Mouse (Mus musculus) lung, postnatal 0 days (tissue): ENCODE data around the gene Emc10. TPM values are rescaled to one million over a fixed set of nuclear protein-coding genes. Genes with fewer than 3 reads are reported as not detected.

Source experiments
- ATAC-seq: fragments of 200-750 bp; cut with Nextera tagmentation; 2 replicates; pipeline ENCODE4 v1.8.0; 2017; ENCODE audit warnings: moderate library complexity
- DNase-seq: peaks from one replicate; pipeline ENCODE4 v3.0.0-alpha.2; 2016; ENCODE audit warnings: low spot score
- H3K27ac ChIP-seq: fragments of 300-500 bp; sonication (generic); 2 replicates; pipeline ENCODE4 v1.5.1; 2014; ENCODE audit warnings: antibody characterized with exemption, mild to moderate bottlenecking, low read length, mixed read lengths
- H3K27me3 ChIP-seq: fragments of 300-500 bp; sonication (generic); replicated peaks from 2 replicates; pipeline ENCODE4 v1.6.1; 2014; ENCODE audit warnings: low read length, mixed read lengths; ENCODE audit not compliant: insufficient read depth
- H3K36me3 ChIP-seq: fragments of 300-500 bp; sonication (generic); 2 replicates; pipeline ENCODE4 v1.6.1; 2014; ENCODE audit warnings: low read length, mixed read lengths; ENCODE audit not compliant: insufficient read depth
- H3K4me1 ChIP-seq: fragments of 300-500 bp; sonication (generic); 2 replicates; pipeline ENCODE4 v1.6.1; 2014; ENCODE audit warnings: antibody characterized with exemption, low read depth, low read length, mixed read lengths; ENCODE audit not compliant: insufficient read depth
- H3K4me2 ChIP-seq: fragments of 300-500 bp; sonication (generic); replicated peaks from 2 replicates; pipeline ENCODE4 v1.6.1; 2014; ENCODE audit warnings: low read depth, mild to moderate bottlenecking, low read length, moderate library complexity, mixed read lengths
- H3K4me3 ChIP-seq: fragments of 300-500 bp; sonication (generic); 2 replicates; pipeline ENCODE4 v1.5.1; 2014; ENCODE audit warnings: low read depth, low read length
- H3K9ac ChIP-seq: fragments of 300-500 bp; sonication (generic); replicated peaks from 2 replicates; pipeline ENCODE4 v1.6.1; 2014; ENCODE audit warnings: low read depth, mild to moderate bottlenecking
- H3K9me3 ChIP-seq: fragments of 300-500 bp; sonication (generic); 2 replicates; pipeline ENCODE4 v1.6.1; 2016; ENCODE audit warnings: low read length, mixed read lengths
- CTCF ChIP-seq: IDR thresholded peaks from 2 replicates; pipeline ENCODE4 v1.5.1; 2016; ENCODE audit warnings: antibody characterized with exemption, mild to moderate bottlenecking
- EP300 ChIP-seq: IDR thresholded peaks from 2 replicates; pipeline ENCODE4 v1.6.1; 2016; ENCODE audit warnings: antibody characterized with exemption, mild to moderate bottlenecking, control low read depth
- WGBS: fragments of 180-500 bp; shearing (Covaris S2); extraction: QIAGEN DNeasy Blood & Tissue Kit; methylation state at CpG from one replicate; pipeline ENCODE4 v1.1.7; 2014; 5-methylcytosine and 5-hydroxymethylcytosine counted together
- polyA plus RNA-seq: library from polyadenylated mRNA; unstranded; fragments of >200 nt; fragmentation: Nextera tagmentation; extraction: Ambion mirVana; gene quantifications from 2 replicates; pipeline ENCODE4 v1.2.1, GENCODE M21; 2015

Emc10 gene
- polyA plus RNA-seq, 1 experiment from 2014 or later, result 69.2 TPM

DNA sequence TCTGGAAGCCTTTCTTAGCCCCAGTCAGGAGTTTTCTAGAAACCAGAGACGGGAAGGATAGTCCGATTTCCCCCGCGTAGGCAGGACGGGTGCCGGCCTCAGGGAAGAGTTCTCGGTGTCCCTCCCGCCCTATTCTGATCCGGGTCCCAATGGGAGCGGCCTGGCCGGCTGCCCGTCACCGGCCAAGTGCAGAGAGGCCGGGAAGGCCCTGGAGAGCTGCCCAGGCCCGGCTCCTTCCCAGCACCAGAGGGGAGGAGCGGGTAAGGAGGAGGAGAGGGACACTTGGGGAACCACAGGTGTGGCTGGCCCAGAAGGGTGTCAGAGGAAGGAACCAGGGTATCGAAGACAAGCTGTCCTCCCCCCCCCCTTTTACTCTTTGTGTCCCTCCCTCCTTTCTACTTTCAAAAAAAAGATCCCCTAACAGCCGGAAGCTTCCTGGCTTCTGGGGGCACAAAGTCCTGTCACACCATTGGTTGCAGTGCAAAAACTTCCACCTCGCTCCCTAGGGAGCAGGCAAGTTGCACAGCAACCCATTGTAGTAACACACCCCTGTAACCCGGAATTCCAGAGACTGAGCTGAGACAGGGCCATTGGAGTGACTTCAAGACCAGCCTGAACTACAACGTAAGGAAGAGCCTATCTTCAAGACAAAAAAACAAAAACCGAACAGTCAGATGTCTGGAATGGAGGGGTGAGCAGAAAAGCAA is 28.9 kb upstream of the Emc10 start:
- Histone ChIP-seq H3K4me1 (0 out of 2 replicates have a peak, but pooled peaks cover 3% of the 10 kb centered on the region), H3K4me3 (peak overlapping the region; percentile 16), H3K9me3 (no peaks in the 10 kb centered on the region), H3K36me3 (no peaks in the 10 kb centered on the region), H3K4me2 (peak overlapping the region; percentile 51), H3K9ac (peak overlapping the region; percentile 34; the same call in 1 of the 2 replicates), H3K27ac (peak overlapping the region; percentile 77), H3K27me3 (0 out of 2 replicates have a peak, but pooled peaks cover 12% of the 10 kb centered on the region)
- peak; percentile 79 for ATAC-seq
- no peak for TF ChIP-seq CTCF
- no peak for TF ChIP-seq EP300
- 7% methylated on average over 19 of the region's 22 CpGs for WGBS
- DNase-seq, result peak; percentile 93

DNA sequence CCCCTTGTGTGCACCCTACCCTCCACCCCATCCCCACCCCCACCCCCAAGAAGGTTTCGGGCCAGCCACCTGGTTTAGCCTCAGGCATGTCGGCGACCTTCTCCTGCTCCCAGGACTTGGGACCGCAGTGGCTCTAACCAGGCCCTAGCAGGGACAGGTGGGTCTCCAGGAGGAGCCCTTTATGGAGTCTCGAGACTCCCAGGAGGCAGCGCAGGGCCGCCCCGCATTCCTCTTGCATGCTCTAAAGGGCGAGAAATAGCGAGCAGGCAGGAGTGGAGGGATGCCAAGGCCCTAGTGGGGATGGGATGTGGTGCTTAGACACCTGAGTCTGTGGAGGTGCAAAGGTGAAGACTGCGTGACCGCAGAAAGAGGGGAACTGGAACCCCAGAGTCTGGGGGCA is 28.2 kb upstream of the Emc10 start, which contains the start of gene Mybpc2:
Gene Mybpc2 (minus strand): TSS at position 155 of the 400 bp plus-strand sequence.
- 0 out of 2 replicates have a peak, but pooled peaks cover 12% of the 10 kb centered on the region for H3K27me3 ChIP-seq
- H3K36me3 ChIP-seq, result no peaks in the 10 kb centered on the region
- peak within 1 kb of the TSS; percentile 51 for H3K4me2 ChIP-seq
- DNase-seq, result peak; percentile 56
- 29% methylated on average over 12 of the region's 12 CpGs for WGBS
- no peak for ATAC-seq
- peak within 1 kb of the TSS; percentile 34; the same call in 1 of the 2 replicates for H3K9ac ChIP-seq
- H3K4me3 ChIP-seq, result peak within 1 kb of the TSS; percentile 16
- H3K9me3 ChIP-seq, result no peaks in the 10 kb centered on the region
- no peak for TF ChIP-seq CTCF
- no peak for TF ChIP-seq EP300
- H3K4me1 ChIP-seq, result 0 out of 2 replicates have a peak, but pooled peaks cover 3% of the 10 kb centered on the region
- peak within 1 kb of the TSS; percentile 77 for H3K27ac ChIP-seq

DNA sequence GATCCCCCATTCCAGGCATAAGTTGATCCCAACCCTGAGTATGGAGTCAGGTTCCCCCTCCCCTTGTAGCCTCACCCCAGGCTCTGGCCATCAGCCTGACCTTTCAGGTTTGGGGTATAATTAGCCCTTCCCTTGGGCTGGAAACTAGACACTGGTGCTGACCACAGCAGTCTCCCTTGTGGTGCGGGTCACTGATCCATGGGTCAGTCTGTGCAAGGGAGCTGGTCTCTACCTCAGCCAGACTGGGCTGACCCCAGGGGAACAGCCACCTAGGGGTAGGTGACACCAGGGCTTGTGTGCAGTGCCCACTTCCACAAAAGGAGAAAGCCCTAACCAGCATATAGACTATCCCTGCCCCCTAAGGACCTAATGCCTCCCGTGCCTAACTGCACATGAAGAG is 26.7 kb upstream of the Emc10 start:
- 0 out of 2 replicates have a peak, but pooled peaks cover 12% of the 10 kb centered on the region for H3K27me3 ChIP-seq
- H3K9me3 ChIP-seq, result no peaks in the 10 kb centered on the region
- no peak overlapping the region for H3K4me3 ChIP-seq
- H3K36me3 ChIP-seq, result no peaks in the 10 kb centered on the region
- no peak overlapping the region for H3K27ac ChIP-seq
- H3K4me2 ChIP-seq, result no peak overlapping the region
- H3K4me1 ChIP-seq, result 0 out of 2 replicates have a peak, but pooled peaks cover 3% of the 10 kb centered on the region
- WGBS, result 68% methylated on average over 2 of the region's 2 CpGs
- no peak for DNase-seq
- no peak for TF ChIP-seq EP300
- TF ChIP-seq CTCF, result no peak
- no peak for ATAC-seq
- no peak overlapping the region for H3K9ac ChIP-seq

DNA sequence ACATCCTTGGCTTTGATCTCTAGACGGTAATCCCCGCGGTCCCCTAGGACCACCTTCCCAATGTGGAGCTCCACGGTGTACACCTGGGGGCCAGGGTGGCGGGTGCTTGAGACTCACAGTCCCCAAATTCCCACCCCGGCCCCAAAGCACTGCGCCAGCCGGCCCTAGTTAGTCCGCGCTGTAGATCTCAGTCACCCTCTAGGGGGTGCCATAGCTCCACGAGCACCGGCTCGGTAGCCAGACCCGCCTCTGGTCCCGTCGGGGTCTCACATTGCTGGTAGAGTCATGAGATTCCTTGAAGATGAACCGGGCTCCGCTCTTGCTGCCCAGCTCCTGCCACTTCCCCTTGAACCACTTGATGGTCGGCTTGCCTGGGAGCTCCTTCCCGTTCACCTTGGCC is 25.4 kb upstream of the Emc10 start:
- no peak overlapping the region for H3K9ac ChIP-seq
- no peaks in the 10 kb centered on the region for H3K36me3 ChIP-seq
- peak overlapping the region; percentile 32; the same call in 1 of the 2 replicates for H3K4me2 ChIP-seq
- H3K4me3 ChIP-seq, result peak overlapping the region; percentile 3; the same call in 1 of the 2 replicates
- DNase-seq (peak; percentile 72), ATAC-seq (peak; percentile 54)
- H3K27me3 ChIP-seq, result 0 out of 2 replicates have a peak, but pooled peaks cover 12% of the 10 kb centered on the region
- 4% methylated on average over 20 of the region's 20 CpGs for WGBS
- no peak overlapping the region for H3K27ac ChIP-seq
- TF ChIP-seq CTCF (peak; percentile 84), EP300 (no peak)
- 0 out of 2 replicates have a peak, but pooled peaks cover 3% of the 10 kb centered on the region for H3K4me1 ChIP-seq
- no peaks in the 10 kb centered on the region for H3K9me3 ChIP-seq

DNA sequence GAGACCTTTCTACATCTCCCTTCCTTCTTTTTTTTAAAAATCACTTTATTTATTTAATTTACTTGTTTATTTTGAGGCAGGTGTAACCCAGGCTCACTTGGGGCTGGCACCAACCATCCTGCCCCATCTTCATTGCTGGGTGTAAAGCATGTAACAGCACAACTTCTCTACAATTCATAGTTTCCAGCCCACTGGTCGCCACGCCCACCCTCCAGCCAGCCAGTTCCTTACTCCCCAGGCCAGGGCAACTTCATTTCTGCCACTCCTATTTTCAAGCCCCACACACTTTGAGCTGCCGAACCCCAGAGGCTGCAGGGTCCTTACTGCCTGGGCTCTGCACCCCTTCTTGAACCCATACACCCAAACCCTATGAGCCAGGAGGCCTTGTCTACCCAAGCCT is 24.7 kb upstream of the Emc10 start:
- Histone ChIP-seq H3K36me3 (no peaks in the 10 kb centered on the region), H3K9me3 (no peaks in the 10 kb centered on the region), H3K4me3 (no peak overlapping the region), H3K4me1 (0 out of 2 replicates have a peak, but pooled peaks cover 3% of the 10 kb centered on the region), H3K27me3 (0 out of 2 replicates have a peak, but pooled peaks cover 12% of the 10 kb centered on the region), H3K4me2 (no peak overlapping the region), H3K27ac (no peak overlapping the region), H3K9ac (no peak overlapping the region)
- TF ChIP-seq CTCF, result no peak
- TF ChIP-seq EP300, result no peak
- ATAC-seq, result no peak
- WGBS, result 66% methylated on average over 3 of the region's 3 CpGs
- no peak for DNase-seq

DNA sequence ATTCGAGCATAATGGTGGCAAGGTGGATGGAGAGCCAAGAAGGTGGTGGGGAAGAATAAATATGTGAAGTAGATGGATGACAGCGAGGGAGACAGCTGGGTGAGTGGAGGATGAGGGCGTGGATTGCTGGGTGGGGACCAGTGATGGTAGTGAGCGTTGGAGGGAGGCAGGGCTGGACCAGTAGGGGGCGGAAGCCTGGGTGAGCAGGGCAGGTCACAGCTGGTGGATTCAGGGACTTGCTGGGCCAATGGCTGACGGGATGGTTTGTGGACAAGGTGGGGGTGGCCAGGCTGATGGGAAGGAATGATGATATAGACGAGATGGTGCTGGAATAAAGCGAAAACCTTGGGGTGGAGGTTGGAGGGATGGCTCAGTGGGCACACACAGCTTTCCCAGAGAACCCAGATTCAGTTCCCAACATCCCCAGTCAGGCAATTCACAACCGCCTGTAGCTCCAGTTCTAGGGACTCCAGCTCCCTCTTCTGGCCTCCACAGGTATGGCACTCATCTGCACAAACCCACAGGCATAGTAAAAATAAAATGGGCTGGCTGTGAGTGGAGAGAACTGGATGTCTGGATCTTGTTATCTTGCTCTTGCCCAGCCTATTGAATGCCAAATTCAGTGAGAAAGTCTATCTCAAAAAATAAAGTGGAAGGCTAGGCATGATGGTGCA is 23.0 kb upstream of the Emc10 start:
- no peak overlapping the region for H3K27ac ChIP-seq
- TF ChIP-seq CTCF, result peak; percentile 29; the same call in 1 of the 2 replicates
- no peak for TF ChIP-seq EP300
- no peaks in the 10 kb centered on the region for H3K36me3 ChIP-seq
- H3K9me3 ChIP-seq, result no peaks in the 10 kb centered on the region
- no peak overlapping the region for H3K9ac ChIP-seq
- DNase-seq (no peak), ATAC-seq (no peak)
- no peak overlapping the region for H3K4me2 ChIP-seq
- H3K4me1 ChIP-seq, result 0 out of 2 replicates have a peak, but pooled peaks cover 3% of the 10 kb centered on the region
- no peak overlapping the region for H3K4me3 ChIP-seq
- 61% methylated on average over 9 of the region's 9 CpGs for WGBS
- H3K27me3 ChIP-seq, result 0 out of 2 replicates have a peak, but pooled peaks cover 8% of the 10 kb centered on the region
